Mouse (Mus musculus) left cerebral cortex, postnatal 14 days (tissue): ENCODE results near the gene BC005537. TPM values are rescaled to one million over a fixed set of nuclear protein-coding genes. Genes with fewer than 3 reads are reported as not detected.
"Not testable (repeated sequence)": the region's sequence is repeated elsewhere in the genome, so short reads cannot be mapped to it uniquely, and the experiment has no call there.

Experiments
- DNase-seq, 2 experiments: peaks; one replicate each; pipeline ENCODE4 v3.0.0; 2021 to 2022; ENCODE audit warnings: low spot score in 2 of 2, mixed read lengths in 1 of 2
- intact Hi-C: fragments of 180-260 bp; cut with DNase I; formaldehyde crosslinking; loops from one replicate; pipeline ENCODE4 v1.15.1; 2025
- total RNA-seq, 2 experiments: library from RNA; stranded (reverse); gene quantifications; 2 replicates each; pipeline ENCODE4 v1.2.3; 2021

BC005537 gene
- total RNA-seq, 2 experiments from 2014 or later, result 172 to 188 TPM

GRCm38 (mm10) chr13:24831353-24832130 is 30.1 kb downstream of the BC005537 start, which contains the start of the genes Acot13 and Tdp2:
Gene Acot13, minus strand, starts transcription at chr13:24831540.
Gene Tdp2, plus strand, starts transcription at chr13:24831679.
- intact Hi-C loops, result loop anchor here (2.0 kb wide), 1 partner anchor 31 kb away; the partner anchor contains the start of gene BC005537

GRCm38 (mm10) chr13:24832131-24832810 is 30.8 kb downstream of the BC005537 start:
- DNase-seq, result no peak
- intact Hi-C loops, result no loop called here

More at GRCm38 (mm10) chr13:24831353-24832130, 30.1 kb downstream of the BC005537 start, which contains the start of the genes Acot13 and Tdp2:
- DNase-seq, result peak; percentile 94 to 95

GRCm38 (mm10) chr13:24832811-24833155 is 31.3 kb downstream of the BC005537 start:
- DNase-seq, result no peak
- intact Hi-C loops, result no loop called here

GRCm38 (mm10) chr13:24837765-24838164 is 36.3 kb downstream of the BC005537 start:
- DNase-seq, intact Hi-C loops: not testable (repeated sequence)

GRCm38 (mm10) chr13:24839831-24840230 is 38.4 kb downstream of the BC005537 start:
- DNase-seq, result no peak
- intact Hi-C loops, result no loop called here

- no peak for DNase-seq
- intact Hi-C loops, result no loop called here
Observed at GRCm38 (mm10) chr13:24841702-24842101, 40.2 kb downstream of the BC005537 start.

GRCm38 (mm10) chr13:24844983-24845955 is 43.8 kb downstream of the BC005537 start, which contains the start of gene D130043K22Rik:
Gene D130043K22Rik, plus strand, starts transcription at chr13:24845135.
- DNase-seq, result peak; percentile 53 to 74
- intact Hi-C loops, result no loop called here

- intact Hi-C loops, result no loop called here
- DNase-seq, result no peak
Observed at GRCm38 (mm10) chr13:24849318-24849717, 47.9 kb downstream of the BC005537 start.

GRCm38 (mm10) chr13:24851989-24852388 is 50.5 kb downstream of the BC005537 start:
- intact Hi-C loops, result no loop called here
- DNase-seq, result no peak

- DNase-seq, result no peak
- intact Hi-C loops, result no loop called here
Observed at GRCm38 (mm10) chr13:24852570-24852969, 51.1 kb downstream of the BC005537 start.

GRCm38 (mm10) chr13:24859115-24859514 is 57.7 kb downstream of the BC005537 start:
- intact Hi-C loops, result no loop called here

GRCm38 (mm10) chr13:24861084-24861483 is 59.6 kb downstream of the BC005537 start:
- intact Hi-C loops, result no loop called here
- DNase-seq, result no peak

More at GRCm38 (mm10) chr13:24859115-24859514, 57.7 kb downstream of the BC005537 start:
- DNase-seq, result no peak

GRCm38 (mm10) chr13:24862021-24862420 is 60.6 kb downstream of the BC005537 start:
- no peak for DNase-seq
- intact Hi-C loops, result no loop called here

- intact Hi-C loops, result no loop called here
- DNase-seq, result peak; percentile 50 to 58
Observed at GRCm38 (mm10) chr13:24862520-24862919, 61.1 kb downstream of the BC005537 start.

Other genes with a start within 250 kb of the BC005537 start
- gene Ripor2, start 219.5 kb upstream of the BC005537 start, total RNA-seq, result 10 to 100 TPM; 74.2 to 75.5 TPM
- under 1 TPM in 1 of 2 experiments, not detected in 1; 0.40 TPM for gene Armh2, start 60.4 kb upstream of the BC005537 start, total RNA-seq
- gene Gmnn, start 39.7 kb upstream of the BC005537 start, total RNA-seq, result 1 to 10 TPM; 2.4 to 3.1 TPM
- gene Acot13, start 29.9 kb downstream of the BC005537 start, total RNA-seq, result 10 to 100 TPM; 66.2 to 71.8 TPM
- 10 to 100 TPM; 18.7 to 20.9 TPM for gene Tdp2, start 30.0 kb downstream of the BC005537 start, total RNA-seq
- 10 to 100 TPM; 34.0 to 34.1 TPM for gene D130043K22Rik, start 43.5 kb downstream of the BC005537 start, total RNA-seq
- gene Aldh5a1, start 136.0 kb downstream of the BC005537 start, total RNA-seq, result 10 to 100 TPM; 67.1 to 71.3 TPM
- 10 to 100 TPM; 13.1 to 14.6 TPM for gene Gpld1, start 141.5 kb downstream of the BC005537 start, total RNA-seq
- gene Mrs2, start 218.7 kb downstream of the BC005537 start, total RNA-seq, result 10 to 100 TPM; 60.4 to 62.3 TPM